Mouse (Mus musculus): ENCODE results near the gene S100a8.

DNA sequence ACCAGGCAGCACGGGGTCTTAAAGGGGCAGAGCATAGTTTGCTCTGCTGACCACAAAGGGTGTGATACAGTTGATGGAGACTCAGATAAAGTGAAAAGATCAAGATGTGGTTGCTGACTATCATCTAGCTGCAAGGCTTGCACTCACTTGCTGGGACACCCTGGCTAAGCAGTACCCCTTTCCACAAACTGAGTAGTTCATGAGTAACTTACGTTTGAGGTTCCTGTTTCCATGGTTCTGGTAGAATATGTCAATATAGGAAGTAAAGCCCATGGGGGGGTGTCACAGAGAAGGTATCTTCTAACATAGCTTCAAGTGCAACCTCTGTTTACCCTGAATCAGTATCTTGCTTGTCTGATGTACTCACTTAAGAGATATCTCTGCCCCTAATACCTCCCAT is 24.7 kb downstream of the S100a8 start:
- TF ChIP-seq MYOD1 (IDR thresholded peaks at IDR 0.05; ENCODE audit: control insufficient read depth, insufficient read length, low read depth) = no peak
- TF ChIP-seq MAX (IDR thresholded peaks at IDR 0.05) = no peak
- no peak for TF ChIP-seq CTCF (IDR thresholded peaks at IDR 0.05; ENCODE audit: control insufficient read depth, insufficient read depth, insufficient read length)
- TF ChIP-seq MYOG (IDR thresholded peaks at IDR 0.05; ENCODE audit: control insufficient read depth, extremely low read depth, insufficient read length) = no peak
- TF ChIP-seq USF1 (IDR thresholded peaks at IDR 0.05; ENCODE audit: low read depth) = no peak
- no peak for TF ChIP-seq CEBPB (IDR thresholded peaks at IDR 0.05; ENCODE audit: low read depth)
- no peak for TF ChIP-seq FOSL1 (IDR thresholded peaks at IDR 0.05; ENCODE audit: insufficient read depth, low read length, poor library complexity, severe bottlenecking)

Measured in C2C12 (cell line).